Mouse (Mus musculus) CH12F3 (cell line): ENCODE results near the gene Mtap.

ENCODE experiments used
- in situ Hi-C: fragments of 300-500 bp; cut with MboI; formaldehyde crosslinking; loops from 2 replicates; pipeline ENCODE4 v1.14.3; 2020; ENCODE audit warnings: low sequenced_read_pairs

Mtap gene

DNA sequence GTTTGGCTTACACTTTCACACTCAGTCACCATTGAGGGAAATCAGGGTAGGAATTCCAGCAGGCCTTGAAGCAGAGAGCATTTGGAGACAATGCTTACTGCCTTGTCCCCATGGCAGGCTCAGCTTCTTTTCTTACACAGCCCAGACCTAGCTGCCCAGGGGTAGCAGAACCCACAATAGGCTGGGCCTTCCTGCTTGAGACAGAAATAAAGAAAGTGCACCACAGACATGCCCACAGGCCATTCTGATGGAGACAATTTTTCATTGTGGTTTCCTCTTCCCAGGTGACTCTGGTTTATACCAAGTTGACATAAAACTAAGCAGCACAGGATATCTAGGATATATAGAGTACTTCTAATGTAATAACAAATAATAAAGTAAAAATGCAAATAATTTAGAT is 72.4 kb downstream of the Mtap start:
- in situ Hi-C loops = no loop called here

DNA sequence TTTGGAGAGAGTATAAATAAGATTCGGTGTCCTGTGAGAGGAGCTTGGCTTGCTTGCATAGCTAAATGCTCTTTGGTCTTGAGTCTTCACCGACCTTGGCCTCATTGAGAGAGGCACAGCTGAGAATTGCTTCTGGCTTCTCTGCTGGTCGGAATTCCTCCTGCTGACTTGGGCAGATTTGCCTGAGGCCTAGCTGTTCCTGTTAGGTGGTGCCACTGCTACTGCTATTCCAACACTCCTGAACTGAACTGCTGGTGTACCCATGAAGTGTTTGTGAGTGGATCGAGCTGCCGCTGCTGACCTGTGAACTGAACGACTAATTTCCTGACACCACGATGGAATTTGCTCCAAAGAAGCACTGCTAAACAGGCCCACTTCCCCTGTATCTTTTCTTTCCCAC is 73.4 kb downstream of the Mtap start:
- in situ Hi-C loops = no loop called here

DNA sequence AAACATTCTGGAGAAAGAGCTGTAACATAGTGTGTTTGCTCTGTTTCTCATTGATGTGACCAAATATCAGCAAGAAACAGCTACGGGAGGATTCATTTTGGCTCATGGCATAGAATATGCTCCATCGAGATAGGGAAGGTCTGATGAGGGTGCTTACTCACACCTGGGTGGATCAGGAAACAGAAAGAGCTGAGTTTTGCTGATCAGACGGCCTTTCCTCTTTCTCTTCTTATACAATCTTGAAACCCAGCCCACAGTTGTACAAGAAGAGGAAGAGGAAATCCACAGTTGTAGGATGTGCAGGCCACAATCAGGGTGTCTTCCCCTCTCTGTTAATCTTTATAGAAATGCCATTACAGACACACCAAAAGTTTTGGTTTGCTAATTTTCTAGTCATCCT is 75.3 kb downstream of the Mtap start:
- in situ Hi-C loops = no loop called here
